In the genomic region with DNA sequence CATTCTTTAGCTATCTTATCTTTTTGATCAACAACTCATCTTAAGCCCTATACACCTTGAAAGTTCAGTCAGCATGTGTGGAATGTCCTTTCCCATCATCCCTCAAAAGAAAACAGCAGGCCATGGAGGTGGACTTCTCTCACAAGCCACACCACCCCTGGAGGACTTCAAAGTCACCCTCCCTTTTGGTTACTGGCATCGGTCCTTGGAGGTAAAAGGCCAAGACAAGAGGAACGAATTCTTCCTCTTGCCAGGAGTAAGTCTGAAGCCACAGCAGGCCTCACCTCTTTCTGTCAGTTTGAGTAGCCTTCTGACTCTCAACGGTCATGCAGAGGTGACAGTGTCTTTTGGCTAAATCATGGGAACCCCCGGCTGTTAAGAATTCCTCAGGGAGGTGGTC, we compare ENCODE assay signal across 11 mouse cellular contexts.
"Had no signal": no experiment of that assay in that cellular context is flagged by ENCODE, and none has a peak within 500 bp of the region (broad histone marks: within the 10 kb centered on the region; RNA-seq: fewer than 3 reads in every experiment).

No protein-coding gene starts in this region.

- H3K9ac ChIP-seq: liver, embryonic 13.5 days had no signal

- H3K36me3 ChIP-seq: liver, embryonic 13.5 days had no signal

- H3K27ac ChIP-seq: left cerebral cortex, adult 2 months; liver, embryonic 13.5 days had no signal

- H3K27me3 ChIP-seq: liver, embryonic 13.5 days had no signal

- DNase-seq: layer of hippocampus, postnatal 36 days; liver, embryonic 13.5 days; lung, adult 2 months; lung, postnatal 14 days; lung, postnatal 4 days; midbrain, embryonic 14.5 days; thymus, adult 18-20 months; thymus, postnatal 36 days had no signal

- ATAC-seq: intestine, postnatal 0 days had no signal

- H3K9me3 ChIP-seq: liver, embryonic 13.5 days had no signal

- H3K4me3 ChIP-seq: left cerebral cortex, adult 2 months; liver, embryonic 13.5 days had no signal

- H3K4me2 ChIP-seq: liver, embryonic 13.5 days; midbrain, embryonic 11.5 days had no signal
